Mouse (Mus musculus) kidney, postnatal 36 days (tissue): ENCODE measurements at regions not wholly inside any gene's neighbourhood (a gene's known extent, or its start where the extent isn't known, plus 50 kb on each side); places are given as distances from the start of the nearest gene placed in this dataset.

Source experiments
- DNase-seq, 2 experiments: peaks; one replicate each; pipeline ENCODE4 v3.0.0; 2021 to 2022; ENCODE audit warnings: mixed read lengths in 2 of 2

DNA sequence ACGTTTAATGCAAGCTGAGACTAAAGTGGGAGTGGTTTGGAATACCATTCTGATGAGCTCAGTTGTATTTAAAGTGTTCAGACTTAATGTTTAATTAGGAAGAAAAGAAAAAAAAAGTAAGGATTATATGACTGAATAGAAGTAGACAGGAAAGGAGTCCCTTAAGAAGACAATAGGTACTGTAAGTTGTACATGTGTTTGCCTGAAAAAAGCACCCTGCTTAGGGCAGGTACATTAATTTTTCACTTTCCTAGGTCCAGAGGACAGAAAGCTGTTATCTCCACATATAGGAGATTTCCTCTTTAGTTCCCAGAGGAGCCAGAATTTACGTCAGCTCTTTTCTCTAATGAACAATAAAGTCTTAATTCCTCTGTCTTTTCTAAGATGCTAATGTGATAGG is 58.5 kb downstream of the Olfr987 start:
- DNase-seq, result no peak

DNA sequence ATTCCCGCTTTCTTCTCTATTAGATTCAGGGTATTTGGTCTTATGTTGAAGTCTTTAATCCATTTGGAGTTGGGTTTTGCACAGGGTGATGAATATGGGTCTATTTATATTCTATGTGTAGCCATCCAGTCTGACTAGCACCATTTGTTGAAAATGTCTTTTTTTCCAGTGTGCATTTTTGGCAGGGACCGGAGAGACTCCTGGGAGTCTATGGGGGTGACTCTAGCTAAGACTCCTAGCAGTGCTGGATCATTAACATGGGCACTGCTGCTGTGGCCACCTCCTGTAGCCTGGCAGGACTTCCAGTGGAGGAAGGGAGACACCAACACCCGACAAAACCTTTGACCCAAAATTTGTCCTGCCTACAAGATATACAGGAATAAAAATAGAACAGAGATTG is 61.0 kb downstream of the Olfr987 start:
- no peak for DNase-seq

DNA sequence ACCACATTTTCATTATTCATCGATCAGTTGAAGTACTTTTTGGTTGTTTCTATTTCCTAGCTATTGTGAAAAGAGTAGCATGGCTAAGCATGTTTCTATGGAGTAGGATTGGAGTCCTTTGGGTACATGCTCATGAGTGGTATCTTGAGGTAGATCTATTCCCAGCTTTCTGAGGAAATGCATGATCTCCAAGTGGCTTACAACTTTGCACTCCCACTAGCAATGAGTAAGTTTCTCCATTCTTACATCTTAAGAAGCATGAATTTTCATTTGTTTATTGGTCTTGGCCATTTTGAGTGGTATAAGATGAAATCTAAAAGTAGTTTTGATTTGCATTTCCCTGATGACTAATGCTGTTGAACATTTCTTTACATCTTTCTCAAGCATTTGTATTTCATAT is 61.7 kb downstream of the Olfr987 start:
- no peak for DNase-seq

DNA sequence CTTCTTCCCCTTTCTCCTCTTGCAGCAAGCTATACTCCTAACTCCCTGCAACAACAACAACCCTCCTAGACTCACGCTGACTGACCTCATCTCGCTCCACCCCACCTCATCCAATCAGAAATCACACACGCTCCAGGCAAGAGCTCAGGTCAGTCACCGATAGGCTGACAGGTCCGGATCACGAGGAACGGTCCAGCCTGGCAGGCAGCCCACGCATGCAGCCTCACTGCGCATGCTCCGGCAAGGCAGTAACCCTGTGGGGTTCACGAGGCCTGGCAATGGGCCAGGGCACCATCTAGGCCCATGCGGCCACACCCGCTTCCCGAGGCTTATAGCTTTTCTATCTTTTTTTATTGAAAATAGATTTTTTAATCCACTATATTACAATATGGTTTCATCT is 69.8 kb upstream of the Lrrc55 start:
- DNase-seq, result peak in 1 of 2 experiments; percentile 12

DNA sequence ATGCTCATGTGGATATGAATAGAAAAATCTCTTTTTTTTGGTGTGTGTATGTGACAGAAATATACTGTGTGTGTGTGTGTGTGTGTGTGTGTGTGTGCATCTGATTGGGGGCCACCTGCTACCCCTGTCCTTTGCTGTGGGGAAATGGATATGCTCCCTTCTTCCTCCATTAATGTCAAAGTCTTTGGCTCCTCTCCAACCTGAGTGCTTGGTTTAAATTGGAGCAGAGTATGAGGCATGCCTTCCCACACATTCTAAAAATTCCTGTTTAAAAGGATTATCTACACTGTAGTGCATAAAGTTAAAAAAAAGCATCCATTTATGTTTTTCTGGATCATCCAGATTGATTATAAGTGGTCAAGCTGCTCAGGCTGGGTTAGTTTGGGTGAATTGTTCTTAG is 68.7 kb upstream of the Lrrc55 start:
- no peak for DNase-seq

DNA sequence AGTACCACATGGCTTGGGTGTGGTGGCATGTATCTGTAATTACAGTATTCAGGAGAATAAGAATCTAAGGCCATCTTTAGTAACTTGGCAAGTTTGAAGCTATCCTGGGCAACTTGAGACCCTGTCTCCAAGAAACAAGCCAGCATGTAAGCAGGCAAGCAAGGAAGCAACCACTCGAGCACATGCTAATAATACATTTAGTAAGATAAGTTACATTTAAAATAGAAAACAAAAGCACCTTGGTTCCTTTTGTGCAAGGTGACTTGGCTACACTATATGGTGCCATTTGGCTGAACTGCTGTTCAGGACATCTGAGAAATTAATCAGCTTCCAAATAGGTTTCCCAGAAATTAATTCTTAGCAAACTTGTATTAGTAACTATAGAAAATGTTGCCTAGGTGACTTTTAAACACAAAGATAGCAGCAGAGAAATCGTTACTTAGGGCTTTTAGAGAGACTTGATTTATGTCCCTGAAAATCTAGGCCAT is 68.1 kb upstream of the Lrrc55 start:
- DNase-seq, result no peak

DNA sequence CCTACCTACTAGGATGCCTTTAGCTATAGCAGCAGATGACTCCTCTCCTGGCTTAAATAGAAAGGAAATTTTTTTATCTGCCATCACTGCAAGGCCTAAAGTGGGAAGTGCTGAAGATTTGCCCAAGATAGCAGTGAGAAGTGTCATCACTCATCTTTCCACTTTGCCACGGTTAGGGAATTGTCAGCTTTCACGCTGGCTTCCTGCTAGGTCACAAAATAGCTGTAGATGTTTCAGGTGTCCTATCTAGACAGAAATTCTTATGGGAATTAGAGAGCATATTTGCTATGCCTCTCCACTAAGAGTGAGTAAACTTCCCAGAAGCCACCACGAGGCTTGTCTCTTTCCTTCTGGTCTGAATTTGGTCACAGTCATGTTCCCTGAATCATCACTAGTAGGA is 60.4 kb upstream of the Lrrc55 start:
- DNase-seq, result no peak

DNA sequence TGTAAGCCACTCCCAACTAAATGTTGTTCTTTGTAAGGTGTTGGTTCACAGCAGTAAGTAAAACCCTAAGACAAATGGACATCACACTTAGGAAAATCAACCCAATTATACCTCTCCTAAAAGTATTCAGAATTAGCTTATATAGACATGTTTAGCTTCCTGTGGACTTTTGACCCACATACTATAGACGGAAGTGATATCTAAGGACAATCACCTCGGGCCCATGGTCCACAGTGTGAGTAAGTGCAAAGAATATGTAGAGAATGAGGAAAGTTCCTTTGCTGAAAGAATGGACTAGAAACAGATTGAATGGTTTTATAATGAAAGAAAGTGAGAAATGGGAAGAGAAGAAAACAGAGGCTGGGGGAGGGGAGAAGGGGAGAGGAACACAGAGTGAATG is 58.6 kb upstream of the Lrrc55 start:
- no peak for DNase-seq

DNA sequence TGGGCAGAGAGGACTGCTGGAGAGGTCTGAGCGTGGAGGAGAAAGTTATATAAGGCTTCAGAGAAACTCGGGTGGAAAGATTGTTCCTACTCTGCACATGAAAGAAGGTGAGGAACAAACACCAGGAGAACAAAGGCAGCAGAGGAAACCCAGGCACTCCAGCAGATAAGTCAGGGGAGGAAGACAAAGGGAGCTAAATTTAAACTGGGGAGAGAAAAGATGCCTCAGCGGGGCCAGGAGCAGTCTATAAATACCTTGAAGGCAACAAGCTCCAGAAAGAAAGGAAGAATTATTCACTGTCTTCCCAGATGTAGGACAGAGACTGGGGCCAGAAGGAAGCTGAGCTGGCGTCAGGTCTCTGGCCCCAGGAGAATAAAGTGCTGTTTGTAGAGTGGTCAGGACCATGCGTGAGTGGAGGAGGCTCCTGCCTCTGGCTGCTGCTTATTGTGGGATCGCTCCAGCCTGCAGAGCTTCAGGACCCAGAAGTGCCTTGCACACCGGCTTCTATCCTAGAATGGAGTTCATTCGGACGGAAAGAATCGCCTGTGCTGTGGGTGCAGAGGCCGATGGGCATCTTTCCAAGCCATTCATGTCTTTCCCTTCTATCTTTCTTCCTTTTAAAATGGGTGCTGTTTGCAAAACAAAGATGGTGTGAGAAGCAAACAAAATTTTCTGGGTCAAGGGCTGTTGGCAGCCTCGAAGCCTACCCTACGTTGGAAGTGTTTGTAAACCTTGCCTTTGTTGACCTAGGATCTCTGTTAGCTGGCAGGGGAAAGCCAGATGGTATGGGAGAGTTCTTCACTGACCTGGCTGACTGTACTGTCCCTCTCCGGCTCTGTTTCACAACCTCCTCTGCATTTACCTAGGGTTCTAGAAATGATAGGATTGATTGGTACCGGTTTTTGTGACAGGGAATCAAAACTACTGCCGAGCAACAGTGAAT is 55.6 kb upstream of the Lrrc55 start:
- peak; percentile 22 to 48 for DNase-seq

DNA sequence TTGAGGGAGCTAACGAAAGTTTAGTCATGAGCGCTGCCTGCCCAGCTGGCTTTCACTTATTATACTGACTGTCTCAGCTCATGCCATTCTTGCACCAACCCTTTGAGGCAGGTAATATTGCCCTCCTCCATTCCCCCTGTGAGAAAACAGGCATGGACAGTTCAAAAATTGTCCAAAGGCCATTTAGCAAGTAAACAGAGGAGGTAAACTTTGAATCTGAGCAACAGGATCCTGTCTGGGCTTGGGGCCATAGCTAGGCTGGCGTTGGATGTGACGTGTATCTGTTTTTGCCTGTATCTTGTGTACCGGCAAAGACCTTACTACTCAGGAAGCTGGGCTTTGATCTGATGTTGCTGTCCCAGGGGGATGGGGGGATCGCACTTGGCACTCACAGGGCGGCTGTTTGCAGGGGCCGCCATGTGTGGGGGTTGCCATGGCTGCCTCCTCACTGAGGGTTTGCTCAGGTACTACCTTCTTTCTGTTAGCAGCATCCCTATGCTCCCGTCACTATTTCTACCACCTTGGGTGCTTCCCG is 53.1 kb upstream of the Lrrc55 start:
- DNase-seq, result peak; percentile 36 to 42
